In genomic region chr5:36534455-36535030, GRCm38 (mm10) we compare ENCODE assay signal across 13 mouse cellular contexts. TPM values are rescaled to one million over a fixed set of nuclear protein-coding genes. Genes with fewer than 3 reads are reported as not detected.
"Had no signal": no experiment of that assay in that cellular context is flagged by ENCODE, and none has a peak within 500 bp of the region (broad histone marks: within the 10 kb centered on the region; RNA-seq: fewer than 3 reads in every experiment).

No protein-coding gene starts in this region.

- ATAC-seq: intestine, postnatal 0 days; midbrain, embryonic 15.5 days had no signal

- H3K27me3 ChIP-seq: limb, embryonic 15.5 days; midbrain, embryonic 15.5 days; neural tube, embryonic 12.5 days had no signal

- H3K36me3 ChIP-seq: limb, embryonic 15.5 days; midbrain, embryonic 10.5 days; midbrain, embryonic 15.5 days; neural tube, embryonic 12.5 days had no signal

- H3K9ac ChIP-seq: limb, embryonic 15.5 days; midbrain, embryonic 15.5 days; neural tube, embryonic 12.5 days had no signal

- H3K4me3 ChIP-seq: limb, embryonic 15.5 days; midbrain, embryonic 10.5 days; midbrain, embryonic 15.5 days; neural tube, embryonic 12.5 days had no signal

- H3K27ac ChIP-seq: limb, embryonic 15.5 days; midbrain, embryonic 10.5 days; midbrain, embryonic 15.5 days; neural tube, embryonic 12.5 days had no signal

- DNase-seq: kidney, adult 8-10 months; kidney, postnatal 25 days; layer of hippocampus, adult 9-11 months; layer of hippocampus, postnatal 36 days; spleen, adult 18-20 months; thymus, adult 18-20 months; thymus, postnatal 14 days had no signal

- H3K9me3 ChIP-seq: limb, embryonic 15.5 days; midbrain, embryonic 10.5 days; midbrain, embryonic 15.5 days; neural tube, embryonic 12.5 days had no signal

RNA-seq across cellular contexts. Expression of gene Ccdc96, which starts 50.2 kb away (rescaled TPM):
- total RNA-seq: monocyte, adult 5-6 weeks had no signal
